Mouse (Mus musculus) T-helper 17 cell (primary cell): ENCODE results near the gene Tex264.

Experiments
- in situ Hi-C, 2 experiments: fragments of 300-600 bp; cut with MboI, MseI; formaldehyde crosslinking; loops; 1 replicate in 1 of 2; 2 replicates in 1 of 2; pipeline ENCODE4 v1.15.1; 2025; ENCODE audit warnings: high pct_unique_total_duplicates in 2 of 2

The Tex264 gene

GRCm38 (mm10) chr9:106664856-106665255, 20.9 kb downstream of the Tex264 start:
- in situ Hi-C loops = no loop called here

DNA sequence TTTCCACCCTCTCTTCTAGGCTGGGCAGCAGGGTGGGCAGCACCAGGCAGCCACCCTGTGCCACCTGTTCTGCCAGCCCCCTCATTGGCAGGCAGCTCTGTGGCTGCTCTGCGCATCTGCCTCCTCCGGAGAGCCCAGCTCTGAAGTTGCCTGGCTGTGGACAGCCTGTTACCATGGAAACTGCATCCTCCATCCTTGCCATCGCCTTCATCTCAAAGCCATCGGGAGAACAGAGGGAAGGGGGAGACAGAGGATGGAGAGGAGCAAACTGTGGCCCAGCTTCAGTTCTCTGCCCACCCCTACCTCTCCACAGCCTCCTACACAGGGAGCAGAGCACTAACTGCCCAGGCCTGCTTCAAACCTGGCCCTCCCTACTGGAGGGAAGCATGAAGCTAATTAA, 21.3 kb downstream of the Tex264 start:
- in situ Hi-C loops = no loop called here

DNA sequence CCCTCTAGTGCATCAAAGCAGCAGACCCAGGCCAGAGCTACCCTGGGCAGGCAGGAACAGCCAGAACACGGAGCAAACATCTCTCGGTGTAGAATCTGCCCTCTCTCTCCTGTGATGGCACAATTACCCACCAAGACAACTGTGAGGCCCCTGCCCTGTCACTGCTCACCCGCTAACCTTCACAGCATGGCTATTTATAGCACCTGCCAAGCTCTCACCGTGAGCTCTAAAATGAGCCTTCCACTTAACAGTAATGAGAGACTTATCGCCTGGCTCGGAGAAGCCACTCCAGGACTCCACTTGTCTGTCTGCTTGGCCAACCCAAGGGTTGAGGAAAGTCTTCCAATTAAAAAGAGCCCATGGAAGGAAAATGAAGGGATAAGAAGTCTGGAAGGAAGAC, 22.5 kb downstream of the Tex264 start:
- in situ Hi-C loops = no loop called here

DNA sequence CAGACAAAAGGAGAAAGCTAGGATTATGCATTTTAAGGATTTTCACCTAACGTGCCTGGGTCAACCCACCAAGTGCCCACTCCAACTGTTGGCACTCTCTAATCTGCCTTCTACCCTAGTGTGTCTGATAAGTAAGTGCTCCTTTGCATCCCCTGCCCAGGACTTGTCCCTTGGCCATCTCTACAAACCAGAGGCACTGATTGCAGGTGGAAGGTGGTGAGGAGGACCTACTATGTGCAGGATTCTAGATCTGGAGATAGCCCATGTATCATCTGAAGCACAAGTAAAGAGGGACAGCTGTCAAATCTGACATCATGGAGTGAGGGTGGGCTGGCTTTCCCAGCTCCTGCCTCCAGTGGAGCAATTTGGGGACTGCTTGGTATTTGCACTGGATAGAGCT, 25.8 kb downstream of the Tex264 start:
- in situ Hi-C loops = no loop called here

DNA sequence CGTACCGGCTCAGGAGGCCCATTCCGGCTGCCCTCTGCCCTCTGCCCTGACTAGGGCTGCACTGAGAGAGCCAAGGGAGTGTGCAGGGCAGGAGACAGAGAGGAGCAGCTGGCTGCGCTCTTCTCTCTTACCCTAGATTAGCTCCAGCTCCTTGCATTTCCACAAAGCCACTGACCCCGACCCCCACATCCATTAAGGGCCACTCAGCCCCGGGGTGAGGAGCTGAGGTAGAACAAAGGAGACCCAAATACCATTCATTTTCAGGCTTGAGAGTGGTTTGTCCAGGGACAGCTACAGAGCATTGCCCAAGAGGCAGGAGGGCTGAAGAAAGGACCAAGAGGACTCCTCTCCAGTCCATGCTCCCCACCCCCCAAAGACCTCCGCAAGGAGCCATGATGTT, 26.3 kb downstream of the Tex264 start:
- in situ Hi-C loops = no loop called here

GRCm38 (mm10) chr9:106657592-106657991, 28.1 kb downstream of the Tex264 start:
- in situ Hi-C loops = no loop called here

DNA sequence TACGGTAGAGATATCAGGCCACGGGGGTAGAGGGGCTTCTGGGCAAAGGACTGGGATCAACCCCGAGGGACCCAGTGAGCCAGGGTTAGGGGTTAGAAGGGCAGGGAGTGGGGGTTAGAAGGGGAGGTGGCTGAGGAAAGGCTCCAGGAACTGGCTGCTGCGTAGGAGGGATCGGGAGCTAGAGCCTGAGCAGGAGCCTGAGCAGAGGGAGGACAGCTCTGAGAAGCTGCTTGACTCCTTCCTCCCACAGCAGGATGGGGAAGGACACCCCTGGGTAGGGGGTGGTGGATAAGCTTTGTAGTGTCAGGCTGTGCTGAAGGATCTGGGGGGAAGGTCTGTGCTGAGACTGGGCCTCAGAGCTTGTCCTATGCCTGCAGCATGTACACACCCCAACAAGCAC, 28.9 kb downstream of the Tex264 start:
- in situ Hi-C loops = no loop called here

- in situ Hi-C loops = no loop called here
Measured at GRCm38 (mm10) chr9:106655884-106656720, 29.6 kb downstream of the Tex264 start, which contains the start of gene Grm2. Gene Grm2, minus strand, starts transcription at chr9:106656082.

GRCm38 (mm10) chr9:106652720-106653119, 33.0 kb downstream of the Tex264 start:
- in situ Hi-C loops = loop anchor here (5.0 kb wide), 3 partner anchors 50 to 125 kb away; no protein-coding TSS in a partner anchor

DNA sequence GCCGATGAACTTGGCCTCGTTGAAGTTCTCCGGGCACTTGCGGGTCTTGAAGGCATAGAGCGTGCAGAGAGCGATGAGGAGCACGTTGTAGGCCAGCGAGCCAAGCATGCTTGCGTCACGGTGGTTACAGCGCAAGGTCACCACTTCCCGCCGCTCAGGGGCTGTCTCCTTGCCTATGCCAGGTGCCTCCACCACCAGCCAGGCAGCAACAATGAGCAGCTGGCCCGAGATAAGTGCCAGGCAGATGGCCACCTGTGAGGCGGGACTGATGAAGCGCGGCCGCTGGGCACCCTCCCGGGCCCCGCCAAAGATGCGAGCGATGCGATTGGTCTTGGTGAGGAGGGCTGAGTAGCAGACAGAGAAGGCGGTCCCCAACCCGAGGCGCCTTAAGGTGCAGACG, 38.5 kb downstream of the Tex264 start:
- in situ Hi-C loops = loop anchor here in 1 of 2 experiments (25.0 kb wide), 1 partner anchor 540 kb away; no protein-coding TSS in a partner anchor

GRCm38 (mm10) chr9:106645684-106646271, 39.9 kb downstream of the Tex264 start:
- in situ Hi-C loops = loop anchor here in 1 of 2 experiments (25.0 kb wide), 1 partner anchor 542 kb away; no protein-coding TSS in a partner anchor

DNA sequence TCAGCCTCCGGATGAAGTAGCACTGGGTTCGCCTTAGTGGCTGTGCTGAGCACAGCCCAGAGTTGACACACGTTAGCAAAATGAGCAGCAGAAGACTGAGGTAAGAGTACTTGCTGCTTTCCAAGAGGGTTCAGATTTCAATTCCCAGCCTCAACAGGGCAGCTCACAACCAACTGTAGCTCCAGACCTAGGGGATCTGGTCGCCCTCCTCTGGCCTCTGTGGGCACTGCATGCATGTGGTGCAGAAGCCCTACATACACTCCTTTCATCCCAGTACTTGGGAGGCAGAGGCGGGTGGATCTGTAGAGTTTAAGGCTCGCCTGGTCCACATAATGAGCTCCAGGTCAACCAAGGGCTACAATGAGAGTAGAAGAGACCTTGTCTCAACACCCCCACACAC, 41.9 kb downstream of the Tex264 start:
- in situ Hi-C loops = loop anchor here in 1 of 2 experiments (25.0 kb wide), 1 partner anchor 544 kb away; no protein-coding TSS in a partner anchor

DNA sequence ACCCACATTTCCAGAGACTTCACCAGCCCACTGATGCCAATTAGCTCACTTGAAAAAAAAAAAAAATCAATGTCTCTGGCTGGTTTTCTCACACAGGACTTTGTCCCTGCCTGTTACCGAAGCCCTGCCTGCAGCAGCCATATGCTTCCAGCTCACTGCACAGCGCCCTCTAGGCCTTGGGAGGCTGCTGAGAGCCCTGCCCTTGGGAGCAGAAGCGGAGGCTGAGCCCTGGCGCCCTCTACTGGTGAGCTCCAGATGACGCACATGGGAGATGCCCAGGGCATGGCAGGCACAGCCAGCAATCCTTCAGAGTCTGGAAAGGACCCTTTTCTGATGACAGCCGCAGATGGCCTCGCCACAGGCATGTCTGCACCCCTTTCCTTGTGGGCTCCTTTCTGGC, 42.6 kb downstream of the Tex264 start:
- in situ Hi-C loops = loop anchor here in 1 of 2 experiments (25.0 kb wide), 1 partner anchor 544 kb away; no protein-coding TSS in a partner anchor

DNA sequence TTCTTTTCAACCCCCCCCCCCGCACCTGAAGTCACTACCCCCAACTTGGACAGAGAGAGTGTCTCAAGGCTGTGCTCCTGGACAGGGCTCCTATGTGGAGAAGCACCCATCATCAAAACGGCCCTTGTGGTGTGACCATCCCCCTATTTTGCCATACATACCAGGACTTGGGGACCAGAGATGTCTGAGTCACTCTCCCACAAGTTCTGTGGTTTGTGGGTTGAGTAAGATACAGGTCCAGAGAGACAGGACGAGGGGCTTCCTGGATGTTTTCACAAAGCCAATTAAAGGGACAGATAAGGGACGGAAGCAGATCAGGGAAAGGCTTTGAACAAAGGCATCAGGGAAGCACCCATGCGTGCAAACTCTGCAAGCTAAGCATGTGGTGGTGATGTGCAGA, 44.4 kb downstream of the Tex264 start:
- in situ Hi-C loops = loop anchor here in 1 of 2 experiments (25.0 kb wide), 1 partner anchor 546 kb away; no protein-coding TSS in a partner anchor

DNA sequence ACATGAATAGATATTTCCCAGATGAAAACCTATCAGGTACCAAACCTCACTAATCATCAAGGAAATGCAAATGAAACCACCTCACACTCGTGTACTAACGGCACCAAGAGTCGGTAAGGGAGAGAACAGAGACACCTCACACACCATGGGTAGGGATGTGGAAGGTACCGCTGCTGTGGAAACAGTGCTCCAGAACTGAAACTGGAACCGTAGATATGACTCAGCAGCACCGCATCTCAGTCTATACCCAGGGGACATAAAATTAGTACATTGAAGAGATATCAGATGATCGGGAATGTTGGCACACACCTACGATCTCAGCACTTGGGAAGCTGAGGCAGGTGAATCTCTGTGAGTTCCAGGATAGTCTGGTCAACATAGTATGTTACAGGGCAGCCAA, 47.6 kb downstream of the Tex264 start:
- in situ Hi-C loops = loop anchor here in 1 of 2 experiments (25.0 kb wide), 1 partner anchor 549 kb away; no protein-coding TSS in a partner anchor

DNA sequence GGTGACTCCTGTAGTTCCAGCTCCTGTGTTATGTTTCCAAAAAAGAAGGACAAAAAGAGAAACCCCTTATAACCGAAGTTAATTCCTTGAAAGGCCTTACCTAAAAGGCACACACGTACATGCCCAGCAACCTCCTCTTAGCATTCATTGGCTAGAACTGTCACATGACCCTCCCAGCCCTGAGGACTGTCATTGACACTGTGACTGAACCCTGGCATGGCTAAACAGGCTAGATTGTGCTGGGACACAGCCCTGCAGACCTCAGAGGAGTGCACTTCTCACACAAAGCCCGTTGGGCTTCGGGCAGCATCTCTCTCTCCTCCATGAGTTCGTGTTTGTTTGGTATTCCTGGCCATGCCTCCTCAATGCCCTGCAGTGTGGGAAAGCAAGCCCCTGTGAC, 53.5 kb downstream of the Tex264 start:
- in situ Hi-C loops = loop anchor here in 1 of 2 experiments (25.0 kb wide), 1 partner anchor 555 kb away; no protein-coding TSS in a partner anchor

DNA sequence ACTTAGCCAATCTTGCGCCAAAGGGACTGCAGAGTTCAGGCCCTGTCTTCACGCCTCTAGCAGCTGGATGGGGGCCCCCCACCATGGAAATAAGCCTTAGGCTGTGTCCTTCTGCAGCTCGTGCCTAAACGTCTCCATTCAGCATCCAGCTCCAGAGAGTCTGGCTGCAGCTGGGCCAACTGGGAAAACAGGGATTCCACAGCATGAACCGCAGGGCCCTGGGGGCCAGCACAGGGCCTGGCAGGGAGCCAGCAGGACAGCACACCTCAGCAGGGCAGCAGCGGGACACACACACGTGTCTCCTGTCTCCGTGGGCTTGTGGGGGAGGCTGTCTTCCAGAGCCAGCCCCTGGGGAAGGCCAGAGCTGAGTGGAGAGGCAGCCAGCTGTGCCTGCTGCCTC, 57.9 kb downstream of the Tex264 start:
- in situ Hi-C loops = loop anchor here in 1 of 2 experiments (25.0 kb wide), 1 partner anchor 560 kb away; no protein-coding TSS in a partner anchor

GRCm38 (mm10) chr9:106626282-106626681, 59.4 kb downstream of the Tex264 start, which contains the start of gene Iqcf6:
Gene Iqcf6, plus strand, starts transcription at chr9:106626582.
- in situ Hi-C loops = loop anchor here in 1 of 2 experiments (25.0 kb wide), 1 partner anchor 561 kb away; no protein-coding TSS in a partner anchor

GRCm38 (mm10) chr9:106617496-106617895, 68.2 kb downstream of the Tex264 start:
- in situ Hi-C loops = no loop called here

GRCm38 (mm10) chr9:106616306-106616705, 69.4 kb downstream of the Tex264 start:
- in situ Hi-C loops = no loop called here

- in situ Hi-C loops = no loop called here
Measured at GRCm38 (mm10) chr9:106614616-106615015, 71.1 kb downstream of the Tex264 start.

DNA sequence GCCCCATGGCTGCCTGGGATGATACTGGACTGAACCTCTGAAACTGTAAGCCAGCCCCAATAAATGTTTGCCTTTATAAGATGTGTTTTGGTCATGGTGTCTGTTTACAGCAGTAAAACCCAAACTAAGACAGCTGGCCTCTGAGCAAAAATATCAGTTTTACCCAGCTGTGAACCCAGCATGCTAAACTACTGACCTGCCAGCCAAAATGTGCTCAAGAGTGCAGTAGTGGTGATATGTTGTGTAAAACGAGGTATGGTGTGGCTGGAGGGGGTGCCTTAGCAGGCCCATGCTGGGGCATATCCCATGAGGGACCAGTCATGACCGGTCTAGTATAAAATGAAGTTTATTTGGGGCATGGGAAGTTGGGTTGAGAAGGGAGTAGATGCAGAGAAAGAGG, 71.8 kb downstream of the Tex264 start:
- in situ Hi-C loops = no loop called here
